Mouse (Mus musculus): Measurements from ENCODE around the gene Tmem236.

The Tmem236 gene

GRCm38 (mm10) chr2:14228495-14228894, 54.2 kb downstream of the Tmem236 start:
- TF ChIP-seq GATA4 (IDR thresholded peaks at IDR 0.05; ENCODE audit: insufficient replicate concordance, low read length), result no peak

DNA sequence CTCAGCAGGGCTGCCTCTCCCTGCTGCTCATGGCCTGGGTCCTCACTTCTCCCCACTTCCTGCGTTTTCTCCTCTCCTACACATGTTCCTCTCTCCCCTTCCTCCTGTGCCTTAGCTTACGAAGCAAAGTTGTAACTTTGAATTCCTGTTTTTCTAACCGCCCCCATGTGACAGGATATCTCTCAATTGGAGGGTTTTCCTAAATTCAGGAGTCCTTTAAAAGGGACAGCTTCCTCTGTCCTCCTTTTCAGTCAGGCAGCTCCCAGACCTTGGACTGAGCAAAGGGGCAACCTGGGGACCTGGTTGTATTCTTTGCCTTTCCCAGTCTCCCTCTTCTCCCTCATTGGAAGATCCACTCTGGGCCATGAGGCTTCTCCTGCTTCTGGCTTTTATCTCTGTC, 54.8 kb downstream of the Tmem236 start, which contains the start of gene Mrc1:
Gene Mrc1 (plus strand): TSS at position 244 of the 400 bp plus-strand sequence.
- TF ChIP-seq GATA4 (IDR thresholded peaks at IDR 0.05; ENCODE audit: insufficient replicate concordance, low read length), result no peak

DNA sequence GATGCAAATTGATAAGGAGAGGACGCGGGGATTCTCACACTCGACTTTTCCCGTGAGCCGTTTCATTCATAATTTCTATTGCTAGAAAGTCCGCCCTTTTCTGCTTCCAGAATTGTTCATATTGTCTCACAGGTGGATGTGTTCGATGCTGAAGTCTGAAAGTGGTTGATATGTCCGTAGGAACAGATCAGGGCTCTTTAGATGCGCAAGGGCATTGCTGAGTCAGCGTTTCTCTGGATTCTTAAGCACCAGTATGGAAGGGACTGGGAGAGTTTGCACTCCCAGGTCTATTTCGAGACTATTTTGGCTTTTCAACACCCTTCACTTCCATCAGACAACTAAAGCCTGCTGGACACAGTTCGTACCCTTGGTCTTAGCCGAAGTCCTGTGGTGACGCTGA, 55.7 kb downstream of the Tmem236 start:
- no peak for TF ChIP-seq GATA4 (IDR thresholded peaks at IDR 0.05; ENCODE audit: insufficient replicate concordance, low read length)

DNA sequence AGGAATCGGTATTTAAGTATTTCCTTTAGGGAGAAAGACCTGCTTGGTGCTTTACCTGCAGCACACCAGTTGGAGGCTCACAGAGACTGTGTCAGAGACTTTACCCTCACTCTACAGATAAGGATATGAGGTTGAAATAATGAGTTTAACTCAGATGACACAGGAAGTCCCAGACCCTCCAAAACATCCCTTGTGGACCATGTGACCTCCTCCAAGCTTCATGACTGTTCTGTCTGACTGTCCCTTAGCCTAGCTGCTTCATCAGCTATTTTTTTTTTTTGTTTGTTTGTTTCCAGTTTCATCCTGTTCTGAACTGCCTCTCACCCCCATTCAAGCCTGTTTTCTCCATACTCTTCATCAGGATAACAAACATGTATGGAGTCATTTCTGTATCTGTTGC, 58.6 kb downstream of the Tmem236 start:
- peak; percentile 71 for TF ChIP-seq GATA4 (IDR thresholded peaks at IDR 0.05; ENCODE audit: insufficient replicate concordance, low read length)

DNA sequence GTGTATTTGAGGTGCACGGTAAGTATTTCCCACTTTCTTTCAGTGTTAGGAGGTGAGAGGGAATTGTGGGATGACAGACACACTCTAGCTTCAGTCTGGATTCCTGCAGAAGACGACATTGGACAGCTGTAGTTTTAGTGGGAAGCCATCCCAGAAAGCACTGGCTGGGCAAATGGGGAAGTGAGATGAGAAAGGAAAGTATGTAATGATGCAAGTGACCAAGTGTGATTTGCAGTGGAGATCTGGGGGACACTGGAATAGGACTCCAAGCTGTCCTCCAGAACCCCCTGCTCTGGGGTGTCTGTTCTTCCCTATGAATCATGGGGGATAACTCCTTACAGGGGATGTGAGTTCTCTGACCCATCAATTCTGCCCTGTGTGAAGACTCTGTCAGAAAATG, 59.7 kb downstream of the Tmem236 start:
- TF ChIP-seq GATA4 (IDR thresholded peaks at IDR 0.05; ENCODE audit: insufficient replicate concordance, low read length), result no peak

- peak; percentile 100 for TF ChIP-seq GATA4 (IDR thresholded peaks at IDR 0.05; ENCODE audit: insufficient replicate concordance, low read length)
Observed at GRCm38 (mm10) chr2:14235319-14235718, 61.0 kb downstream of the Tmem236 start.

GRCm38 (mm10) chr2:14236920-14237319, 62.6 kb downstream of the Tmem236 start:
- TF ChIP-seq GATA4 (IDR thresholded peaks at IDR 0.05; ENCODE audit: insufficient replicate concordance, low read length), result no peak

DNA sequence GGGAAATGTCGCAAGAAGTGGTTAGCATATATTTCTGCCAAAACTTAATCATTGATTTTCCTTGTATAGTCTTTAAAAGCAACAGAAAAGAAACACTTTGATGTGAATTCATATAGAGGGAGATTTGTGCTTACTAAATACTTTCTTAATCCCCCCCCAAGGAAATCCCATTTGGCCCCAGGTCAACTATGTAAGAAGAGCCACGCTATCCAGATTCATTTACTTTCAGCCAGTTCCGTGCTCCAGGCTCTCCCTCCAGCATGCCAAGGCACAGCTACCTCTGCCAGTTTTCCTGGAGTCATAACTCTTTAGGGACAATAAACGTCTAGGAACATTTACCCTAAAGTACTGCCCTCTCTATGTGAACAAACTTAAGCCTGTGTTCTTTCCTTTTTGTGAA, 63.4 kb downstream of the Tmem236 start:
- no peak for TF ChIP-seq GATA4 (IDR thresholded peaks at IDR 0.05; ENCODE audit: insufficient replicate concordance, low read length)

DNA sequence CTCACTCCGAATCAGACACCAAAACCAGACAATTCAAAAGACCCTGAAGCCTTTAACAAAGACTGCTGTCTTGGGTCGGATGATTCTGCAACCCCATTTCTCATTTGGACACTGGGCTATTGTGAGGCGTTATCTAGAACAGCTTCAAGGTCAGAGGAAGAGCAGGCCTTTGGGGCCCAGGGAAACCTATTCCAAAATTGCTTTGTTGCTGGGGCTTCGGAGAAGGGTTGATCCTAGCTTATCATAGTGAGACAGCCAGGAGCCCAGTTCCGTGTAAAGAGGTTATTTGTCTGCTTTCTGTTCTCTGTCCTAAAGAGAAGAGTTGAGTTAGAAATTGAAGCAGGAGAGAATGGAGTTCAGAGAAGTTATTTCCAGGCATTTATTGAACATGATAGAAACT, 64.8 kb downstream of the Tmem236 start:
- TF ChIP-seq GATA4 (IDR thresholded peaks at IDR 0.05; ENCODE audit: insufficient replicate concordance, low read length), result peak; percentile 94

- no peak for TF ChIP-seq GATA4 (IDR thresholded peaks at IDR 0.05; ENCODE audit: insufficient replicate concordance, low read length)
Observed at GRCm38 (mm10) chr2:14244157-14244556, 69.8 kb downstream of the Tmem236 start.

- no peak for TF ChIP-seq GATA4 (IDR thresholded peaks at IDR 0.05; ENCODE audit: insufficient replicate concordance, low read length)
Observed at GRCm38 (mm10) chr2:14244668-14245067, 70.3 kb downstream of the Tmem236 start.

- TF ChIP-seq GATA4 (IDR thresholded peaks at IDR 0.05; ENCODE audit: insufficient replicate concordance, low read length), result no peak
Observed at GRCm38 (mm10) chr2:14249839-14250564, 75.7 kb downstream of the Tmem236 start.

- no peak for TF ChIP-seq GATA4 (IDR thresholded peaks at IDR 0.05; ENCODE audit: insufficient replicate concordance, low read length)
Observed at GRCm38 (mm10) chr2:14251938-14252337, 77.6 kb downstream of the Tmem236 start.

- TF ChIP-seq GATA4 (IDR thresholded peaks at IDR 0.05; ENCODE audit: insufficient replicate concordance, low read length), result no peak
Observed at GRCm38 (mm10) chr2:14258345-14258850, 84.1 kb downstream of the Tmem236 start.

GRCm38 (mm10) chr2:14262090-14262489, 87.8 kb downstream of the Tmem236 start:
- TF ChIP-seq GATA4 (IDR thresholded peaks at IDR 0.05; ENCODE audit: insufficient replicate concordance, low read length), result no peak

GRCm38 (mm10) chr2:14269160-14269559, 94.8 kb downstream of the Tmem236 start:
- TF ChIP-seq GATA4 (IDR thresholded peaks at IDR 0.05; ENCODE audit: insufficient replicate concordance, low read length), result no peak

Data from liver, adult (tissue).